Mouse (Mus musculus): ENCODE measurements around the gene Klf16. TPM values are rescaled to one million over a fixed set of nuclear protein-coding genes. Genes with fewer than 3 reads are reported as not detected.

The Klf16 gene
- polyA plus RNA-seq, 1 experiment from 2014 or later: 6.1 TPM

- H3K36me3 ChIP-seq (replicated peaks; ENCODE audit: insufficient read depth, low read length): 0 out of 2 replicates have a peak, but pooled peaks cover under 1% of the 10 kb centered on the region
- H3K27ac ChIP-seq (ENCODE audit: low read depth): peak overlapping the region; percentile 85
- no peaks in the 10 kb centered on the region for H3K27me3 ChIP-seq (ENCODE audit: insufficient read depth, low read length)
- H3K4me2 ChIP-seq (ENCODE audit: low read depth, low read length): peak overlapping the region; percentile 99
- peaks cover 56% of the 10 kb centered on the region for H3K4me1 ChIP-seq (ENCODE audit: insufficient read depth)
- under 1% methylated on average over 29 of the region's 29 CpGs for WGBS (ENCODE audit: insufficient replicate concordance)
- H3K9ac ChIP-seq (replicated peaks): peak overlapping the region; percentile 54
- TF ChIP-seq CTCF (IDR thresholded peaks at IDR 0.05; ENCODE audit: low read depth) (peak; percentile 97), EP300 (IDR thresholded peaks at IDR 0.05; ENCODE audit: low read depth) (no peak)
- DNase-seq: peak; percentile 91
- ATAC-seq: peak; percentile 56
- no peaks in the 10 kb centered on the region for H3K9me3 ChIP-seq (ENCODE audit: low read length)
- H3K4me3 ChIP-seq (ENCODE audit: low read depth, low read length): peak overlapping the region; percentile 86
Measured at GRCm38 (mm10) chr10:80578131-80578750, 1.1 kb upstream of the Klf16 start.

GRCm38 (mm10) chr10:80576351-80577194 lies 548 bp downstream of the Klf16 start:
- no peak for TF ChIP-seq EP300 (IDR thresholded peaks at IDR 0.05; ENCODE audit: low read depth)
- TF ChIP-seq CTCF (IDR thresholded peaks at IDR 0.05; ENCODE audit: low read depth): 0 out of 2 replicates have a peak, but pooled peaks have one; percentile 10
- Histone ChIP-seq H3K9ac (replicated peaks) (peak overlapping the region; percentile 81), H3K4me2 (ENCODE audit: low read depth, low read length) (peak overlapping the region; percentile 99), H3K27me3 (ENCODE audit: insufficient read depth, low read length) (no peaks in the 10 kb centered on the region), H3K9me3 (ENCODE audit: low read length) (no peaks in the 10 kb centered on the region), H3K27ac (ENCODE audit: low read depth) (peak overlapping the region; percentile 85), H3K4me1 (ENCODE audit: insufficient read depth) (peaks cover 69% of the 10 kb centered on the region), H3K4me3 (ENCODE audit: low read depth, low read length) (peak overlapping the region; percentile 86), H3K36me3 (replicated peaks; ENCODE audit: insufficient read depth, low read length) (no peaks in the 10 kb centered on the region)
- no peak for ATAC-seq
- DNase-seq: peak; percentile 85
- 0% methylated on average over 53 of the region's 96 CpGs for WGBS (ENCODE audit: insufficient replicate concordance)

GRCm38 (mm10) chr10:80575925-80576324 lies 1.2 kb downstream of the Klf16 start:
- Histone ChIP-seq H3K27me3 (ENCODE audit: insufficient read depth, low read length) (no peaks in the 10 kb centered on the region), H3K4me1 (ENCODE audit: insufficient read depth) (peaks cover 75% of the 10 kb centered on the region), H3K4me3 (ENCODE audit: low read depth, low read length) (peak overlapping the region; percentile 86), H3K4me2 (ENCODE audit: low read depth, low read length) (peak overlapping the region; percentile 99), H3K9me3 (ENCODE audit: low read length) (no peaks in the 10 kb centered on the region), H3K9ac (replicated peaks) (peak overlapping the region; percentile 81), H3K27ac (ENCODE audit: low read depth) (peak overlapping the region; percentile 41; the same call in 1 of the 2 replicates), H3K36me3 (replicated peaks; ENCODE audit: insufficient read depth, low read length) (no peaks in the 10 kb centered on the region)
- DNase-seq: no peak
- no peak for ATAC-seq
- 7% methylated on average over 17 of the region's 17 CpGs for WGBS (ENCODE audit: insufficient replicate concordance)
- no peak for TF ChIP-seq CTCF (IDR thresholded peaks at IDR 0.05; ENCODE audit: low read depth)
- no peak for TF ChIP-seq EP300 (IDR thresholded peaks at IDR 0.05; ENCODE audit: low read depth)

GRCm38 (mm10) chr10:80574896-80575295 lies 2.2 kb downstream of the Klf16 start:
- Histone ChIP-seq H3K4me3 (ENCODE audit: low read depth, low read length) (peak overlapping the region; percentile 86), H3K27ac (ENCODE audit: low read depth) (no peak overlapping the region), H3K27me3 (ENCODE audit: insufficient read depth, low read length) (no peaks in the 10 kb centered on the region), H3K4me1 (ENCODE audit: insufficient read depth) (peaks cover 85% of the 10 kb centered on the region), H3K36me3 (replicated peaks; ENCODE audit: insufficient read depth, low read length) (no peaks in the 10 kb centered on the region), H3K9me3 (ENCODE audit: low read length) (no peaks in the 10 kb centered on the region), H3K9ac (replicated peaks) (peak overlapping the region; percentile 81), H3K4me2 (ENCODE audit: low read depth, low read length) (peak overlapping the region; percentile 99)
- TF ChIP-seq CTCF (IDR thresholded peaks at IDR 0.05; ENCODE audit: low read depth) (no peak), EP300 (IDR thresholded peaks at IDR 0.05; ENCODE audit: low read depth) (no peak)
- ATAC-seq (no peak), DNase-seq (no peak)
- WGBS (ENCODE audit: insufficient replicate concordance): 67% methylated on average over 3 of the region's 3 CpGs

GRCm38 (mm10) chr10:80573944-80574343 lies 3.2 kb downstream of the Klf16 start:
- Histone ChIP-seq H3K4me1 (ENCODE audit: insufficient read depth) (peaks cover 85% of the 10 kb centered on the region), H3K36me3 (replicated peaks; ENCODE audit: insufficient read depth, low read length) (no peaks in the 10 kb centered on the region), H3K27me3 (ENCODE audit: insufficient read depth, low read length) (no peaks in the 10 kb centered on the region), H3K9me3 (ENCODE audit: low read length) (no peaks in the 10 kb centered on the region), H3K9ac (replicated peaks) (peak overlapping the region; percentile 81; the same call in 1 of the 2 replicates), H3K4me3 (ENCODE audit: low read depth, low read length) (no peak overlapping the region), H3K4me2 (ENCODE audit: low read depth, low read length) (peak overlapping the region; percentile 99), H3K27ac (ENCODE audit: low read depth) (peak overlapping the region; percentile 91)
- 65% methylated on average over 9 of the region's 9 CpGs for WGBS (ENCODE audit: insufficient replicate concordance)
- ATAC-seq: no peak
- no peak for DNase-seq
- TF ChIP-seq CTCF (IDR thresholded peaks at IDR 0.05; ENCODE audit: low read depth) (no peak), EP300 (IDR thresholded peaks at IDR 0.05; ENCODE audit: low read depth) (no peak)

GRCm38 (mm10) chr10:80572477-80572876 lies 4.6 kb downstream of the Klf16 start:
- ATAC-seq (peak; percentile 11), DNase-seq (peak; percentile 68)
- WGBS (ENCODE audit: insufficient replicate concordance): 56% methylated on average over 2 of the region's 2 CpGs
- H3K9me3 ChIP-seq (ENCODE audit: low read length): no peaks in the 10 kb centered on the region
- peaks cover 74% of the 10 kb centered on the region for H3K4me1 ChIP-seq (ENCODE audit: insufficient read depth)
- peak overlapping the region; percentile 55; the same call in 1 of the 2 replicates for H3K9ac ChIP-seq (replicated peaks)
- H3K36me3 ChIP-seq (replicated peaks; ENCODE audit: insufficient read depth, low read length): peaks cover 6% of the 10 kb centered on the region; the same call in 1 of the 2 replicates
- H3K27me3 ChIP-seq (ENCODE audit: insufficient read depth, low read length): no peaks in the 10 kb centered on the region
- peak overlapping the region; percentile 46 for H3K4me3 ChIP-seq (ENCODE audit: low read depth, low read length)
- TF ChIP-seq EP300 (IDR thresholded peaks at IDR 0.05; ENCODE audit: low read depth) (peak; percentile 92), CTCF (IDR thresholded peaks at IDR 0.05; ENCODE audit: low read depth) (no peak)
- peak overlapping the region; percentile 91 for H3K27ac ChIP-seq (ENCODE audit: low read depth)
- peak overlapping the region; percentile 99 for H3K4me2 ChIP-seq (ENCODE audit: low read depth, low read length)
